Mouse (Mus musculus) stomach, postnatal 0 days (tissue): ENCODE results near the gene Bcl2l11. TPM values are rescaled to one million over a fixed set of nuclear protein-coding genes. Genes with fewer than 3 reads are reported as not detected.

Source experiments
- ATAC-seq: fragments of 200-750 bp; cut with Nextera tagmentation; 2 replicates; pipeline ENCODE4 v1.8.0; 2017; ENCODE audit not compliant: low FRiP score, low TSS enrichment
- DNase-seq: peaks from one replicate; pipeline ENCODE4 v3.0.0-alpha.2; 2016; ENCODE audit warnings: low spot score
- H3K27ac ChIP-seq: fragments of 300-500 bp; sonication (generic); replicated peaks from 2 replicates; pipeline ENCODE4 v1.5.1; 2014; ENCODE audit warnings: mild to moderate bottlenecking, control low read depth
- H3K27me3 ChIP-seq: fragments of 300-500 bp; sonication (generic); 2 replicates; pipeline ENCODE4 v1.6.1; 2014; ENCODE audit warnings: low read length; ENCODE audit not compliant: control insufficient read depth, insufficient read depth
- H3K36me3 ChIP-seq: fragments of 300-500 bp; sonication (generic); 2 replicates; pipeline ENCODE4 v1.6.1; 2014; ENCODE audit warnings: low read length, mixed read lengths; ENCODE audit not compliant: control insufficient read depth, insufficient read depth
- H3K4me1 ChIP-seq: fragments of 300-500 bp; sonication (generic); replicated peaks from 2 replicates; pipeline ENCODE4 v1.6.1; 2014; ENCODE audit warnings: antibody characterized with exemption; ENCODE audit not compliant: control insufficient read depth, insufficient read depth
- H3K4me2 ChIP-seq: fragments of 300-500 bp; sonication (generic); replicated peaks from 2 replicates; pipeline ENCODE4 v1.6.1; 2014; ENCODE audit warnings: low read depth, mild to moderate bottlenecking, control low read depth, moderate library complexity
- H3K4me3 ChIP-seq: fragments of 300-500 bp; sonication (generic); 2 replicates; pipeline ENCODE4 v1.5.1; 2014; ENCODE audit warnings: low read depth, low read length, control low read depth
- H3K9ac ChIP-seq: fragments of 300-500 bp; sonication (generic); 2 replicates; pipeline ENCODE4 v1.6.1; 2014; ENCODE audit warnings: mild to moderate bottlenecking, low read length, control low read depth, mixed read lengths
- H3K9me3 ChIP-seq: fragments of 300-500 bp; sonication (generic); 2 replicates; pipeline ENCODE4 v1.6.1; 2016; ENCODE audit warnings: low read length; ENCODE audit not compliant: control insufficient read depth
- CTCF ChIP-seq: IDR thresholded peaks from 2 replicates; pipeline ENCODE4 v1.5.1; 2016; ENCODE audit warnings: antibody characterized with exemption, low read depth, mild to moderate bottlenecking, moderate library complexity
- EP300 ChIP-seq: optimal IDR thresholded peaks from 2 replicates; pipeline ENCODE3; 2016; ENCODE audit warnings: antibody characterized with exemption
- WGBS: fragments of 180-500 bp; shearing (Covaris S2); extraction: QIAGEN DNeasy Blood & Tissue Kit; methylation state at CpG from one replicate; pipeline ENCODE4 v1.1.7; 2014; 5-methylcytosine and 5-hydroxymethylcytosine counted together
- polyA plus RNA-seq: library from polyadenylated mRNA; unstranded; fragments of >200 nt; fragmentation: Nextera tagmentation; extraction: Ambion mirVana; gene quantifications from 2 replicates; pipeline ENCODE4 v1.2.1, GENCODE M21; 2015

The Bcl2l11 gene
- polyA plus RNA-seq, 1 experiment from 2014 or later = 6.2 TPM

GRCm38 (mm10) chr2:128102086-128102485 is 23.8 kb upstream of the Bcl2l11 start:
- Histone ChIP-seq H3K4me3 (no peak overlapping the region), H3K4me2 (no peak overlapping the region), H3K9ac (no peak overlapping the region), H3K27ac (no peak overlapping the region), H3K9me3 (no peaks in the 10 kb centered on the region), H3K36me3 (no peaks in the 10 kb centered on the region), H3K4me1 (no peaks in the 10 kb centered on the region), H3K27me3 (no peaks in the 10 kb centered on the region)
- ATAC-seq = no peak
- TF ChIP-seq EP300 (no peak), CTCF (no peak)
- no peak for DNase-seq
- 84% methylated on average over 9 of the region's 9 CpGs for WGBS

- H3K27me3 ChIP-seq = no peaks in the 10 kb centered on the region
- H3K9me3 ChIP-seq = no peaks in the 10 kb centered on the region
- TF ChIP-seq CTCF (no peak), EP300 (no peak)
- H3K4me1 ChIP-seq = no peaks in the 10 kb centered on the region
- no peak overlapping the region for H3K4me2 ChIP-seq
- H3K27ac ChIP-seq = no peak overlapping the region
- WGBS = 68% methylated on average over 5 of the region's 5 CpGs
- H3K9ac ChIP-seq = no peak overlapping the region
- DNase-seq (no peak), ATAC-seq (no peak)
- no peak overlapping the region for H3K4me3 ChIP-seq
- H3K36me3 ChIP-seq = no peaks in the 10 kb centered on the region
These were observed 21.0 kb upstream of the Bcl2l11 start for GRCm38 (mm10) chr2:128104815-128105214.

- DNase-seq = no peak
These were observed 20.2 kb upstream of the Bcl2l11 start for GRCm38 (mm10) chr2:128105651-128106050.

GRCm38 (mm10) chr2:128111537-128111936 is 14.3 kb upstream of the Bcl2l11 start:
- no peaks in the 10 kb centered on the region for H3K27me3 ChIP-seq
- no peak for TF ChIP-seq CTCF
- no peak for TF ChIP-seq EP300
- no peak overlapping the region for H3K4me3 ChIP-seq
- H3K9me3 ChIP-seq = no peaks in the 10 kb centered on the region
- H3K27ac ChIP-seq = no peak overlapping the region
- no peak overlapping the region for H3K9ac ChIP-seq
- no peak for DNase-seq
- no peaks in the 10 kb centered on the region for H3K36me3 ChIP-seq
- no peaks in the 10 kb centered on the region for H3K4me1 ChIP-seq
- no peak overlapping the region for H3K4me2 ChIP-seq
- ATAC-seq = no peak
- 75% methylated on average over 9 of the region's 9 CpGs for WGBS

More at GRCm38 (mm10) chr2:128105651-128106050, 20.2 kb upstream of the Bcl2l11 start:
- H3K4me1 ChIP-seq = no peaks in the 10 kb centered on the region
- TF ChIP-seq EP300 = no peak
- no peak for TF ChIP-seq CTCF
- ATAC-seq = no peak
- H3K36me3 ChIP-seq = no peaks in the 10 kb centered on the region
- no peak overlapping the region for H3K9ac ChIP-seq
- 59% methylated on average over 11 of the region's 11 CpGs for WGBS
- no peak overlapping the region for H3K4me2 ChIP-seq
- no peak overlapping the region for H3K27ac ChIP-seq
- H3K9me3 ChIP-seq = no peaks in the 10 kb centered on the region
- H3K27me3 ChIP-seq = no peaks in the 10 kb centered on the region
- no peak overlapping the region for H3K4me3 ChIP-seq

- no peak overlapping the region for H3K4me2 ChIP-seq
- no peak overlapping the region for H3K27ac ChIP-seq
- no peaks in the 10 kb centered on the region for H3K9me3 ChIP-seq
- no peaks in the 10 kb centered on the region for H3K27me3 ChIP-seq
- TF ChIP-seq EP300 (no peak), CTCF (no peak)
- no peak overlapping the region for H3K4me3 ChIP-seq
- no peak overlapping the region for H3K9ac ChIP-seq
- 78% methylated on average over 3 of the region's 3 CpGs for WGBS
- no peaks in the 10 kb centered on the region for H3K4me1 ChIP-seq
- H3K36me3 ChIP-seq = no peaks in the 10 kb centered on the region
- DNase-seq (no peak), ATAC-seq (no peak)
These were observed 11.2 kb upstream of the Bcl2l11 start for GRCm38 (mm10) chr2:128114621-128115020.

GRCm38 (mm10) chr2:128115579-128115978 is 10.3 kb upstream of the Bcl2l11 start:
- ATAC-seq (no peak), DNase-seq (no peak)
- Histone ChIP-seq H3K4me3 (no peak overlapping the region), H3K4me2 (no peak overlapping the region), H3K9me3 (no peaks in the 10 kb centered on the region), H3K27me3 (no peaks in the 10 kb centered on the region), H3K27ac (no peak overlapping the region), H3K36me3 (no peaks in the 10 kb centered on the region), H3K9ac (no peak overlapping the region), H3K4me1 (no peaks in the 10 kb centered on the region)
- TF ChIP-seq EP300 (no peak), CTCF (no peak)
- 44% methylated on average over 4 of the region's 4 CpGs for WGBS
